ENCODE assay signal across 17 mouse cellular contexts in genomic region chr12:73531889-73532479, GRCm38 (mm10). TPM values are rescaled to one million over a fixed set of nuclear protein-coding genes. Genes with fewer than 3 reads are reported as not detected.
DNase-seq lines count a peak whose midpoint lies in the region; ATAC-seq lines count a peak whose summit lies in the region.
"Had no signal": no experiment of that assay in that cellular context is flagged by ENCODE, and none has a peak within 500 bp of the region (broad histone marks: within the 10 kb centered on the region; RNA-seq: fewer than 3 reads in every experiment).

No protein-coding gene starts in this region.

- 32% methylated on average over 11 of the region's 11 CpGs for WGBS in limb, embryonic 13.5 days
- WGBS in limb, embryonic 10.5 days, result 52% methylated on average over 11 of the region's 11 CpGs
- 87% methylated on average over 11 of the region's 11 CpGs for WGBS in forebrain, embryonic 12.5 days

- peaks cover 48% of the 10 kb centered on the region for H3K27me3 ChIP-seq in limb, embryonic 13.5 days
- peaks cover 40% of the 10 kb centered on the region for H3K27me3 ChIP-seq in limb, embryonic 10.5 days (ENCODE audit: low read depth, poor library complexity, severe bottlenecking)
- H3K27me3 ChIP-seq in forebrain, embryonic 12.5 days, result no peaks in the 10 kb centered on the region
- H3K27me3 ChIP-seq: CH12.LX; neural tube, embryonic 15.5 days; stomach, embryonic 15.5 days had no signal

- H3K36me3 ChIP-seq in limb, embryonic 13.5 days, result no peaks in the 10 kb centered on the region
- H3K36me3 ChIP-seq in limb, embryonic 10.5 days, result no peaks in the 10 kb centered on the region
- no peaks in the 10 kb centered on the region for H3K36me3 ChIP-seq in forebrain, embryonic 12.5 days (replicated peaks)
- H3K36me3 ChIP-seq: hindbrain, embryonic 13.5 days; neural tube, embryonic 15.5 days; stomach, embryonic 15.5 days had no signal

- peak; percentile 46 for DNase-seq in gastrocnemius, postnatal 14 days
- no peak for DNase-seq in gastrocnemius, adult 18-20 months (ENCODE audit: low spot score)
- no peak for DNase-seq in limb, embryonic 10.5 days (ENCODE audit: low spot score)
- DNase-seq in Muller cell, postnatal 12 days (ENCODE audit: inconsistent ontology term), result peak; percentile 42
- peak; percentile 62 for DNase-seq in brain, adult 2 months (ENCODE audit: low read depth, low spot score)
- DNase-seq in embryo, embryonic 9.5 days (ENCODE audit: extremely low spot score), result no peak
- DNase-seq: cerebellum, adult 18-20 months; kidney, adult 18-20 months; midbrain, embryonic 14.5 days; thymus, postnatal 4 days had no signal

- H3K9ac ChIP-seq in limb, embryonic 13.5 days, result no peak overlapping the region
- no peak overlapping the region for H3K9ac ChIP-seq in forebrain, embryonic 12.5 days
- H3K9ac ChIP-seq: hindbrain, embryonic 13.5 days; liver, embryonic 14.5 days; neural tube, embryonic 15.5 days; stomach, embryonic 15.5 days had no signal

- peaks cover 30% of the 10 kb centered on the region for H3K4me1 ChIP-seq in limb, embryonic 13.5 days
- H3K4me1 ChIP-seq in limb, embryonic 10.5 days, result peaks cover 54% of the 10 kb centered on the region
- 0 out of 2 replicates have a peak, but pooled peaks cover 4% of the 10 kb centered on the region for H3K4me1 ChIP-seq in forebrain, embryonic 12.5 days
- H3K4me1 ChIP-seq: hindbrain, embryonic 13.5 days had no signal

- no peaks in the 10 kb centered on the region for H3K9me3 ChIP-seq in limb, embryonic 13.5 days
- no peaks in the 10 kb centered on the region for H3K9me3 ChIP-seq in limb, embryonic 10.5 days (replicated peaks)
- no peaks in the 10 kb centered on the region for H3K9me3 ChIP-seq in forebrain, embryonic 12.5 days
- H3K9me3 ChIP-seq: hindbrain, embryonic 13.5 days; neural tube, embryonic 15.5 days; stomach, embryonic 15.5 days had no signal

- H3K27ac ChIP-seq in limb, embryonic 13.5 days, result no peak overlapping the region
- no peak overlapping the region for H3K27ac ChIP-seq in limb, embryonic 10.5 days
- no peak overlapping the region for H3K27ac ChIP-seq in forebrain, embryonic 12.5 days
- H3K27ac ChIP-seq: hindbrain, embryonic 13.5 days; liver, embryonic 14.5 days; neural tube, embryonic 15.5 days; stomach, embryonic 15.5 days had no signal

- H3K4me2 ChIP-seq in limb, embryonic 13.5 days (replicated peaks), result no peak overlapping the region
- no peak overlapping the region for H3K4me2 ChIP-seq in forebrain, embryonic 12.5 days
- H3K4me2 ChIP-seq: hindbrain, embryonic 13.5 days; neural tube, embryonic 15.5 days; stomach, embryonic 15.5 days had no signal

- ATAC-seq in limb, embryonic 13.5 days (ENCODE audit: low FRiP score, low read depth), result peak; percentile 62; the same call in 1 of the 2 replicates
- ATAC-seq in forebrain, embryonic 12.5 days (ENCODE audit: low FRiP score), result no peak

- intact Hi-C loops in gastrocnemius, postnatal 14 days (cut with DNase I; ENCODE audit: low total_unique reads), result no loop called here

- H3K4me3 ChIP-seq in limb, embryonic 13.5 days, result no peak overlapping the region
- H3K4me3 ChIP-seq in limb, embryonic 10.5 days, result no peak overlapping the region
- H3K4me3 ChIP-seq in forebrain, embryonic 12.5 days (replicated peaks), result no peak overlapping the region
- H3K4me3 ChIP-seq: hindbrain, embryonic 13.5 days; neural tube, embryonic 15.5 days; stomach, embryonic 15.5 days had no signal

RNA-seq across cellular contexts. Expression of gene Tmem30b, which starts 14.2 kb away (rescaled TPM):
- total RNA-seq in gastrocnemius, postnatal 14 days (2021), result under 1 TPM; 0.80 to 0.96 TPM
- total RNA-seq in gastrocnemius, adult 18-20 months (2021), result under 1 TPM; 0.11 to 0.74 TPM
- polyA plus RNA-seq in limb, embryonic 13.5 days (2015; fragmentation: Nextera tagmentation; extraction: Ambion mirVana), result 18.2 and 19.2 TPM in 2 replicates
- polyA plus RNA-seq in limb, embryonic 10.5 days (2016; fragmentation: Nextera tagmentation; extraction: Ambion mirVana), result 9.1 and 15.7 TPM in 2 replicates
- 2.2 and 3.1 TPM in 2 replicates for polyA plus RNA-seq in forebrain, embryonic 12.5 days (2016; fragmentation: Nextera tagmentation; extraction: Ambion mirVana)
- total RNA-seq: CH12.LX had no signal

RNA-seq across cellular contexts. Expression of gene Prkch, which starts 52.6 kb away (rescaled TPM):
- 10 to 100 TPM in 1 of 2 experiments, 1 to 10 TPM in 1; 9.0 to 12.5 TPM for total RNA-seq in gastrocnemius, postnatal 14 days (2021)
- 1 to 10 TPM; 4.4 to 5.0 TPM for total RNA-seq in gastrocnemius, adult 18-20 months (2021)
- polyA plus RNA-seq in limb, embryonic 13.5 days (2015; fragmentation: Nextera tagmentation; extraction: Ambion mirVana), result 8.4 and 9.0 TPM in 2 replicates
- 6.4 and 7.4 TPM in 2 replicates for polyA plus RNA-seq in limb, embryonic 10.5 days (2016; fragmentation: Nextera tagmentation; extraction: Ambion mirVana)
- polyA plus RNA-seq in forebrain, embryonic 12.5 days (2016; fragmentation: Nextera tagmentation; extraction: Ambion mirVana), result 4.6 and 6.0 TPM in 2 replicates

Comparison
In these comparisons a context has a peak if more than half of its experiments do, and no peak if none do; other contexts are left out.
1. DNase-seq: peak in gastrocnemius, postnatal 14 days (single experiment), Muller cell, postnatal 12 days (single experiment) and brain, adult 2 months (single experiment); none in gastrocnemius, adult 18-20 months (single experiment), limb, embryonic 10.5 days (single experiment) and embryo, embryonic 9.5 days (single experiment).